9 mouse cellular contexts compared by ENCODE assay signal in genomic region chr7:6358937-6359590, GRCm38 (mm10). TPM values are rescaled to one million over a fixed set of nuclear protein-coding genes. Genes with fewer than 3 reads are reported as not detected.
DNase-seq lines count a peak whose midpoint lies in the region; ATAC-seq and TF ChIP-seq lines count a peak whose summit lies in the region.
"Had no signal": no experiment of that assay in that cellular context is flagged by ENCODE, and none has a peak within 500 bp of the region (broad histone marks: within the 10 kb centered on the region; RNA-seq: fewer than 3 reads in every experiment).

No protein-coding gene starts in this region.

- no peak overlapping the region for H3K4me3 ChIP-seq in cerebellum, adult 2 months (replicated peaks; ENCODE audit: insufficient read depth, low read depth, low read length)
- no peak overlapping the region for H3K4me3 ChIP-seq in stomach, postnatal 0 days (ENCODE audit: low read depth, low read length)

- no peak for ATAC-seq in stomach, postnatal 0 days (ENCODE audit: low FRiP score, low TSS enrichment)

- WGBS in cerebellum, adult 2 months = 49% methylated on average over 10 of the region's 10 CpGs
- 53% methylated on average over 10 of the region's 10 CpGs for WGBS in large intestine, adult 2 months
- 50% methylated on average over 10 of the region's 10 CpGs for WGBS in stomach, postnatal 0 days

- no peak overlapping the region for H3K27ac ChIP-seq in cerebellum, adult 2 months (ENCODE audit: insufficient read depth, low read length)
- H3K27ac ChIP-seq in stomach, postnatal 0 days (replicated peaks) = no peak overlapping the region

- 0 out of 2 replicates have a peak, but pooled peaks have one; percentile 40 for TF ChIP-seq CTCF in cerebellum, adult 2 months (IDR thresholded peaks at IDR 0.05; ENCODE audit: borderline replicate concordance, insufficient read depth, low read depth, low read length)
- TF ChIP-seq CTCF in stomach, postnatal 0 days (IDR thresholded peaks at IDR 0.05; ENCODE audit: low read depth) = peak; percentile 83

- TF ChIP-seq EP300 in stomach, postnatal 0 days (optimal IDR thresholded peaks at IDR 0.05) = no peak

- intact Hi-C loops in left cerebral cortex, postnatal 14 days (cut with DNase I) = loop anchor here (10.0 kb wide), 2 partner anchors 346 to 576 kb away; no protein-coding TSS in a partner anchor

- H3K27me3 ChIP-seq in cerebellum, adult 2 months (ENCODE audit: control insufficient read depth, insufficient read depth, low read length) = no peaks in the 10 kb centered on the region
- H3K27me3 ChIP-seq in stomach, postnatal 0 days (ENCODE audit: control insufficient read depth, insufficient read depth, low read length) = no peaks in the 10 kb centered on the region

- no peak overlapping the region for H3K9ac ChIP-seq in stomach, postnatal 0 days (ENCODE audit: low read length)

- TF ChIP-seq POLR2A in cerebellum, adult 2 months (IDR thresholded peaks at IDR 0.05; ENCODE audit: borderline replicate concordance, insufficient read depth, low read length) = no peak

- no peak overlapping the region for H3K4me2 ChIP-seq in stomach, postnatal 0 days (replicated peaks; ENCODE audit: low read depth)

- DNase-seq in adrenal gland, postnatal 10 days = peak; percentile 28
- no peak for DNase-seq in adrenal gland, adult 8-10 months
- DNase-seq in left cerebral cortex, postnatal 14 days (ENCODE audit: low spot score in 2 of 2) = peak; percentile 35 to 55
- DNase-seq in left cerebral cortex, adult 11 months (ENCODE audit: low spot score) = no peak
- DNase-seq in cerebellum, adult 2 months = peak in 1 of 2 experiments; percentile 62
- peak; percentile 47 for DNase-seq in large intestine, adult 2 months (ENCODE audit: low read depth, low spot score)
- peak; percentile 29 for DNase-seq in stomach, postnatal 0 days (ENCODE audit: low spot score)
- DNase-seq in spleen, adult 12 weeks (ENCODE audit: low spot score) = no peak

- no peaks in the 10 kb centered on the region for H3K9me3 ChIP-seq in stomach, postnatal 0 days (ENCODE audit: control insufficient read depth, low read length)

- no peaks in the 10 kb centered on the region for H3K4me1 ChIP-seq in cerebellum, adult 2 months (ENCODE audit: control insufficient read depth, insufficient read depth, low read length)
- H3K4me1 ChIP-seq in stomach, postnatal 0 days (replicated peaks; ENCODE audit: control insufficient read depth, insufficient read depth) = 0 out of 2 replicates have a peak, but pooled peaks cover 2% of the 10 kb centered on the region

- no peaks in the 10 kb centered on the region for H3K36me3 ChIP-seq in stomach, postnatal 0 days (ENCODE audit: control insufficient read depth, insufficient read depth, low read length)

RNA-seq across cellular contexts. Expression of gene Zfp78, which starts 4.0 kb away (rescaled TPM):
- 1 to 10 TPM; 1.1 to 2.6 TPM for total RNA-seq in adrenal gland, postnatal 10 days (2021)
- total RNA-seq in adrenal gland, adult 8-10 months (2022) = 1 to 10 TPM; 2.7 to 5.0 (median 3.8) TPM
- 1 to 10 TPM; 2.9 to 3.1 TPM for total RNA-seq in left cerebral cortex, postnatal 14 days (2021)
- 4.7 and 5.6 TPM in 2 replicates for polyA plus RNA-seq in cerebellum, adult 2 months (2012; rRNA removed)
- 0.10 and 0.23 TPM in 2 replicates for polyA plus RNA-seq in large intestine, adult 2 months (2012; rRNA removed)
- 1.0 and 1.9 TPM in 2 replicates for polyA plus RNA-seq in stomach, postnatal 0 days (2015; fragmentation: Nextera tagmentation; extraction: Ambion mirVana)

RNA-seq across cellular contexts. Expression of gene Gm3854, which starts 15.5 kb away (rescaled TPM):
- total RNA-seq in adrenal gland, postnatal 10 days (2021) = under 1 TPM; 0.87 to 0.91 TPM
- 1 to 10 TPM; 1.0 to 2.2 (median 1.4) TPM for total RNA-seq in adrenal gland, adult 8-10 months (2022)
- 1 to 10 TPM; 7.4 to 7.5 TPM for total RNA-seq in left cerebral cortex, postnatal 14 days (2021)
- 3.0 and 3.2 TPM in 2 replicates for polyA plus RNA-seq in cerebellum, adult 2 months (2012; rRNA removed)
- polyA plus RNA-seq in large intestine, adult 2 months (2012; rRNA removed) = 0.07 TPM in 1 of 2 replicates, not detected in the other
- 0.35 and 0.41 TPM in 2 replicates for polyA plus RNA-seq in stomach, postnatal 0 days (2015; fragmentation: Nextera tagmentation; extraction: Ambion mirVana)

RNA-seq across cellular contexts. Expression of gene Zfp28, which starts 24.0 kb away (rescaled TPM):
- 1 to 10 TPM; 3.9 to 8.9 TPM for total RNA-seq in adrenal gland, postnatal 10 days (2021)
- total RNA-seq in adrenal gland, adult 8-10 months (2022) = 1 to 10 TPM; 4.2 to 9.0 (median 6.5) TPM
- 1 to 10 TPM; 5.0 to 8.9 TPM for total RNA-seq in left cerebral cortex, postnatal 14 days (2021)
- 8.7 and 9.4 TPM in 2 replicates for polyA plus RNA-seq in cerebellum, adult 2 months (2012; rRNA removed)
- 0.60 and 0.86 TPM in 2 replicates for polyA plus RNA-seq in large intestine, adult 2 months (2012; rRNA removed)
- 2.4 and 2.6 TPM in 2 replicates for polyA plus RNA-seq in stomach, postnatal 0 days (2015; fragmentation: Nextera tagmentation; extraction: Ambion mirVana)

RNA-seq across cellular contexts. Expression of gene Zfp583, which starts 28.0 kb away (rescaled TPM):
- 1 to 10 TPM; 2.7 to 3.1 TPM for total RNA-seq in adrenal gland, postnatal 10 days (2021)
- total RNA-seq in adrenal gland, adult 8-10 months (2022) = 1 to 10 TPM; 4.1 to 4.7 (median 4.4) TPM
- 10 to 100 TPM; 11.8 to 13.7 TPM for total RNA-seq in left cerebral cortex, postnatal 14 days (2021)
- 5.6 and 6.9 TPM in 2 replicates for polyA plus RNA-seq in cerebellum, adult 2 months (2012; rRNA removed)
- 0.09 and 0.12 TPM in 2 replicates for polyA plus RNA-seq in large intestine, adult 2 months (2012; rRNA removed)
- polyA plus RNA-seq in stomach, postnatal 0 days (2015; fragmentation: Nextera tagmentation; extraction: Ambion mirVana) = 1.9 and 2.0 TPM in 2 replicates

RNA-seq across cellular contexts. Expression of gene Smim17, which starts 39.5 kb away (rescaled TPM):
- total RNA-seq in adrenal gland, postnatal 10 days (2021) = under 1 TPM; 0.21 to 0.36 TPM
- 1 to 10 TPM in 2 of 4 experiments, under 1 TPM in 2; 0.35 to 1.4 (median 0.78) TPM for total RNA-seq in adrenal gland, adult 8-10 months (2022)
- total RNA-seq in left cerebral cortex, postnatal 14 days (2021) = 10 to 100 TPM; 15.7 to 17.9 TPM
- polyA plus RNA-seq in cerebellum, adult 2 months (2012; rRNA removed) = 16.1 and 19.1 TPM in 2 replicates
- polyA plus RNA-seq in large intestine, adult 2 months (2012; rRNA removed) = not detected in 2 replicates
- polyA plus RNA-seq in stomach, postnatal 0 days (2015; fragmentation: Nextera tagmentation; extraction: Ambion mirVana) = 0.02 and 0.10 TPM in 2 replicates
- polyA plus RNA-seq: heart, embryonic 14.5 days had no signal

Comparison
In these comparisons a context has a peak if more than half of its experiments do, and no peak if none do; other contexts are left out.
1. DNase-seq: peak in adrenal gland, postnatal 10 days (single experiment), left cerebral cortex, postnatal 14 days (2 of 2), large intestine, adult 2 months (single experiment) and stomach, postnatal 0 days (single experiment); none in adrenal gland, adult 8-10 months (single experiment), left cerebral cortex, adult 11 months (single experiment) and spleen, adult 12 weeks (single experiment).